Mouse (Mus musculus): ENCODE results near the gene Gas2.

GRCm38 (mm10) chr7:51973091-51973490 is 111.3 kb downstream of the Gas2 start:
- TF ChIP-seq EP300 (IDR thresholded peaks at IDR 0.05; ENCODE audit: insufficient read depth, low read depth, low read length) = no peak
- TF ChIP-seq POLR2A (IDR thresholded peaks at IDR 0.05; ENCODE audit: insufficient read depth, low read length) = no peak
